Mouse (Mus musculus) CH12.LX (cell line): ENCODE measurements around the gene Nid2. TPM values are rescaled to one million over a fixed set of nuclear protein-coding genes. Genes with fewer than 3 reads are reported as not detected.

Experiments
- DNase-seq: peaks from one replicate; pipeline ENCODE4 v3.0.0-alpha.2; 2013; ENCODE audit errors: extremely low read depth
- H3K27ac ChIP-seq: 2 replicates; pipeline ENCODE4 v1.5.1; 2012; ENCODE audit warnings: low read depth, mild to moderate bottlenecking, control low read depth, moderate library complexity; ENCODE audit not compliant: insufficient read depth
- H3K27me3 ChIP-seq: replicated peaks from 2 replicates; pipeline ENCODE3; 2012; ENCODE audit warnings: inconsistent platforms
- H3K36me3 ChIP-seq, 2 experiments: replicated peaks in 1 of 2; 2 replicates each; pipeline versions ENCODE3 to v1.6.1; 2012; ENCODE audit warnings: inconsistent platforms in 1 of 2, low read length in 1 of 2, mild to moderate bottlenecking in 1 of 2, mixed read lengths in 1 of 2, moderate library complexity in 1 of 2; ENCODE audit not compliant: control insufficient read depth in 1 of 2, insufficient read depth in 1 of 2
- H3K4me1 ChIP-seq, 2 experiments: 2 replicates each; pipeline ENCODE4 v1.6.1; 2012; ENCODE audit warnings: inconsistent platforms in 1 of 2, moderate library complexity in 1 of 2; ENCODE audit not compliant: insufficient read depth in 2 of 2, control insufficient read depth in 1 of 2
- H3K4me2 ChIP-seq: 2 replicates; pipeline ENCODE4 v1.6.1; 2012; ENCODE audit warnings: low read depth, mild to moderate bottlenecking, control low read depth; ENCODE audit not compliant: poor library complexity, insufficient read depth, severe bottlenecking
- H3K4me3 ChIP-seq, 3 experiments: fragments of 150-350 bp in 1 of 3; sonication (generic) in 1 of 3; replicated peaks in 1 of 3; 2 replicates each; pipeline versions ENCODE3 to v1.5.1; 2011 to 2012; ENCODE audit warnings: low read depth in 2 of 3, low read length in 2 of 3, mild to moderate bottlenecking in 2 of 3, moderate library complexity in 2 of 3, control low read depth in 1 of 3, improper control_type of control experiment in 1 of 3, inconsistent platforms in 1 of 3, mixed read lengths in 1 of 3; ENCODE audit not compliant: poor library complexity in 1 of 3
- H3K79me2 ChIP-seq: replicated peaks from 2 replicates; pipeline ENCODE4 v1.6.1; 2012; ENCODE audit warnings: mild to moderate bottlenecking, moderate library complexity; ENCODE audit not compliant: control insufficient read depth, poor library complexity, insufficient read depth, severe bottlenecking; ENCODE audit errors: extremely low read depth
- H3K9ac ChIP-seq: 2 replicates; pipeline ENCODE4 v1.6.1; 2012; ENCODE audit warnings: low read depth, mild to moderate bottlenecking, control low read depth, moderate library complexity; ENCODE audit not compliant: insufficient read depth
- H3K9me3 ChIP-seq: replicated peaks from 2 replicates; pipeline ENCODE3; 2012; ENCODE audit warnings: low read length, inconsistent platforms, mixed read lengths
- BHLHE40 ChIP-seq: IDR thresholded peaks from 2 replicates; pipeline ENCODE4 v1.6.1; 2011; ENCODE audit warnings: mild to moderate bottlenecking, low read depth, low read length, improper control_type of control experiment
- CHD1 ChIP-seq: IDR thresholded peaks from 2 replicates; pipeline ENCODE4 v1.6.1; 2012; ENCODE audit warnings: low read depth, low read length, improper control_type of control experiment, inconsistent platforms
- CHD2 ChIP-seq: IDR thresholded peaks from 2 replicates; pipeline ENCODE4 v1.6.1; 2011; ENCODE audit warnings: low read length, improper control_type of control experiment
- CTCF ChIP-seq, 2 experiments: IDR thresholded peaks in 1 of 2; conservative IDR thresholded peaks in 1 of 2; 2 replicates each; pipeline ENCODE4 v1.5.1; 2011 to 2012; ENCODE audit warnings: low read depth in 2 of 2, low read length in 2 of 2, improper control_type of control experiment in 1 of 2, inconsistent platforms in 1 of 2, mild to moderate bottlenecking in 1 of 2, moderate library complexity in 1 of 2
- EP300 ChIP-seq: IDR thresholded peaks from 2 replicates; pipeline ENCODE4 v1.6.1; 2011; ENCODE audit warnings: low read length, improper control_type of control experiment
- GABPA ChIP-seq: IDR thresholded peaks from 2 replicates; pipeline ENCODE4 v1.6.1; 2012; ENCODE audit warnings: low read depth, low read length, improper control_type of control experiment, inconsistent platforms; ENCODE audit not compliant: insufficient replicate concordance
- HCFC1 ChIP-seq: IDR thresholded peaks from 2 replicates; pipeline ENCODE4 v1.6.1; 2012; ENCODE audit warnings: low read depth, mild to moderate bottlenecking, inconsistent platforms, low read length, improper control_type of control experiment
- IRF4 ChIP-seq: IDR thresholded peaks from 2 replicates; pipeline ENCODE4 v1.6.1; 2014; ENCODE audit warnings: low read depth, mild to moderate bottlenecking, inconsistent platforms, low read length, improper control_type of control experiment
- KAT2A ChIP-seq: IDR thresholded peaks from 2 replicates; pipeline ENCODE4 v1.6.1; 2012; ENCODE audit warnings: low read length, improper control_type of control experiment, inconsistent platforms; ENCODE audit not compliant: insufficient replicate concordance
- MXI1 ChIP-seq: IDR thresholded peaks from 2 replicates; pipeline ENCODE4 v1.6.1; 2011; ENCODE audit warnings: mild to moderate bottlenecking, low read depth, low read length, improper control_type of control experiment
- MYC ChIP-seq: IDR thresholded peaks from 2 replicates; pipeline ENCODE4 v1.6.1; 2011; ENCODE audit warnings: low read depth, mild to moderate bottlenecking, improper control_type of control experiment, low read length
- PAX5 ChIP-seq: IDR thresholded peaks from 2 replicates; pipeline ENCODE4 v1.6.1; 2012; ENCODE audit warnings: low read length, inconsistent platforms, mixed read lengths
- POLR2AphosphoS2 ChIP-seq: IDR thresholded peaks from 2 replicates; pipeline ENCODE4 v1.6.1; 2011; ENCODE audit warnings: low read depth, low read length, improper control_type of control experiment
- RCOR1 ChIP-seq: conservative IDR thresholded peaks from 2 replicates; pipeline ENCODE4 v1.6.1; 2012; ENCODE audit warnings: low read depth, mild to moderate bottlenecking, inconsistent platforms, low read length, improper control_type of control experiment
- SIN3A ChIP-seq: IDR thresholded peaks from 2 replicates; pipeline ENCODE4 v1.6.1; 2012; ENCODE audit warnings: low read length, improper control_type of control experiment, inconsistent platforms
- UBTF ChIP-seq: IDR thresholded peaks from 2 replicates; pipeline ENCODE4 v1.6.1; 2012; ENCODE audit warnings: low read depth, mild to moderate bottlenecking, inconsistent platforms, low read length, improper control_type of control experiment, moderate library complexity
- USF2 ChIP-seq: conservative IDR thresholded peaks from 2 replicates; pipeline ENCODE4 v1.6.1; 2011; ENCODE audit warnings: low read depth, low read length, improper control_type of control experiment
- ZMIZ1 ChIP-seq: IDR thresholded peaks from 2 replicates; pipeline ENCODE4 v1.6.1; 2012; ENCODE audit warnings: low read depth, mild to moderate bottlenecking, inconsistent platforms, low read length, improper control_type of control experiment
- dilution Hi-C: fragments of 300-500 bp; cut with MboI; formaldehyde crosslinking; loops from 2 replicates; pipeline ENCODE4 v1.14.3; 2020; ENCODE audit warnings: low sequenced_read_pairs; ENCODE audit not compliant: extremely low pct_unique_long_range_greater_than_20kb, extremely low pct_ligation_motif_present
- in situ Hi-C: fragments of 300-500 bp; cut with MboI; formaldehyde crosslinking; loops from 3 replicates; pipeline ENCODE4 v1.14.3; 2019; ENCODE audit warnings: low sequenced_read_pairs, low pct_ligation_motif_present, low pct_unique_long_range_greater_than_20kb, mixed read lengths
- polyA plus RNA-seq: library from polyadenylated mRNA; unstranded; fragments of >175 nt; gene quantifications from 2 replicates; pipeline ENCODE4 v1.2.1, GENCODE M21; 2012; ENCODE audit warnings: low read depth; ENCODE audit not compliant: insufficient read length
- total RNA-seq, 2 experiments: library from RNA; depleted of rRNA; stranded (reverse); fragments of 300-350 nt in 1 of 2; fragments of >200 nt in 1 of 2; gene quantifications; 2 replicates each; pipeline ENCODE4 v1.2.3; 2012 to 2014

Nid2 gene
- total and polyA plus RNA-seq, 3 experiments: 0.58 to 2.1 (median 1.3) TPM

- no peak for DNase-seq
- Histone ChIP-seq H3K4me3 (no peak overlapping the region), H3K4me1 (no peaks in the 10 kb centered on the region)
- TF ChIP-seq MXI1: no peak
- TF ChIP-seq RCOR1: no peak
- no peak for TF ChIP-seq HCFC1
- TF ChIP-seq EP300: no peak
- no peak for TF ChIP-seq ZMIZ1
- no peak for TF ChIP-seq UBTF
- no peak for TF ChIP-seq KAT2A
- no peak for TF ChIP-seq SIN3A
- no peak for TF ChIP-seq USF2
- no peak for TF ChIP-seq MYC
- TF ChIP-seq, all 38 proteins: peak for 0
- Histone ChIP-seq H3K36me3 (no peaks in the 10 kb centered on the region), H3K79me2 (no peaks in the 10 kb centered on the region), H3K27ac (no peak overlapping the region), H3K27me3 (no peaks in the 10 kb centered on the region), H3K9me3 (no peaks in the 10 kb centered on the region), H3K4me2 (no peak overlapping the region), H3K9ac (no peak overlapping the region)
- in situ Hi-C loops (no loop called here), dilution Hi-C loops (no loop called here)
Measured at GRCm38 (mm10) chr14:19785797-19786588, 34.9 kb downstream of the Nid2 start.

GRCm38 (mm10) chr14:19788443-19788842 lies 37.4 kb downstream of the Nid2 start:
- in situ Hi-C loops: no loop called here
- dilution Hi-C loops: no loop called here
- no peak overlapping the region for H3K9ac ChIP-seq
- H3K36me3 ChIP-seq: no peaks in the 10 kb centered on the region
- no peak overlapping the region for H3K4me2 ChIP-seq
- TF ChIP-seq GABPA (no peak), CHD2 (no peak), PAX5 (no peak), CTCF (conservative IDR thresholded peaks at IDR 0.05 in 1 of 2, IDR thresholded peaks at IDR 0.05 in 1 of 2; ENCODE audit: low read depth in 2 of 2, low read length in 2 of 2) (no peak), RCOR1 (no peak), ZMIZ1 (no peak), POLR2AphosphoS2 (no peak), IRF4 (no peak), UBTF (no peak), HCFC1 (no peak), CHD1 (no peak), BHLHE40 (no peak)
- H3K27me3 ChIP-seq: no peaks in the 10 kb centered on the region
- H3K4me1 ChIP-seq: no peaks in the 10 kb centered on the region
- no peak for DNase-seq
- no peak overlapping the region for H3K4me3 ChIP-seq
- H3K9me3 ChIP-seq: no peaks in the 10 kb centered on the region
- H3K79me2 ChIP-seq: no peaks in the 10 kb centered on the region
- H3K27ac ChIP-seq: no peak overlapping the region
